Mouse (Mus musculus) midbrain, postnatal 0 days (tissue): ENCODE results near the gene Pex12. TPM values are rescaled to one million over a fixed set of nuclear protein-coding genes. Genes with fewer than 3 reads are reported as not detected.

Experiments
- ATAC-seq: fragments of 200-750 bp; cut with Nextera tagmentation; 2 replicates; pipeline ENCODE4 v1.8.0; 2017; ENCODE audit warnings: moderate number of reproducible peaks, mild to moderate bottlenecking, moderate TSS enrichment, moderate library complexity; ENCODE audit not compliant: low FRiP score
- DNase-seq: peaks from one replicate; pipeline ENCODE4 v3.0.0-alpha.2; 2015; ENCODE audit warnings: low spot score
- H3K27ac ChIP-seq: fragments of 300-500 bp; sonication (generic); 2 replicates; pipeline ENCODE4 v1.5.1; 2014; ENCODE audit warnings: low read depth, mild to moderate bottlenecking, low read length, mixed read lengths
- H3K27me3 ChIP-seq: fragments of 300-500 bp; sonication (generic); 2 replicates; pipeline ENCODE4 v1.6.1; 2014; ENCODE audit warnings: low read length, control low read depth, mixed read lengths; ENCODE audit not compliant: insufficient read depth
- H3K36me3 ChIP-seq: fragments of 300-500 bp; sonication (generic); 2 replicates; pipeline ENCODE4 v1.6.1; 2014; ENCODE audit warnings: low read length, control low read depth, mixed read lengths; ENCODE audit not compliant: insufficient read depth
- H3K4me1 ChIP-seq: fragments of 300-500 bp; sonication (generic); 2 replicates; pipeline ENCODE4 v1.6.1; 2014; ENCODE audit warnings: mild to moderate bottlenecking, control low read depth, antibody characterized with exemption, low read length, mixed read lengths; ENCODE audit not compliant: insufficient read depth
- H3K4me2 ChIP-seq: fragments of 300-500 bp; sonication (generic); 2 replicates; pipeline ENCODE4 v1.6.1; 2014; ENCODE audit warnings: low read depth, mild to moderate bottlenecking, low read length, mixed read lengths; ENCODE audit not compliant: poor library complexity, severe bottlenecking
- H3K4me3 ChIP-seq: fragments of 300-500 bp; sonication (generic); 2 replicates; pipeline ENCODE4 v1.5.1; 2014; ENCODE audit warnings: low read depth, mild to moderate bottlenecking, low read length, moderate library complexity
- H3K9ac ChIP-seq: fragments of 300-500 bp; sonication (generic); replicated peaks from 2 replicates; pipeline ENCODE4 v1.6.1; 2014; ENCODE audit warnings: mild to moderate bottlenecking, low read length, moderate library complexity, mixed read lengths; ENCODE audit not compliant: poor library complexity, severe bottlenecking
- H3K9me3 ChIP-seq: fragments of 300-500 bp; sonication (generic); 2 replicates; pipeline ENCODE4 v1.6.1; 2016; ENCODE audit warnings: low read length, control low read depth
- CTCF ChIP-seq: IDR thresholded peaks from 2 replicates; pipeline ENCODE4 v1.5.1; 2016; ENCODE audit warnings: antibody characterized with exemption, mild to moderate bottlenecking
- WGBS: fragments of 180-500 bp; shearing (Covaris S2); extraction: QIAGEN DNeasy Blood & Tissue Kit; methylation state at CpG from one replicate; pipeline ENCODE4 v1.1.7; 2014; 5-methylcytosine and 5-hydroxymethylcytosine counted together
- polyA plus RNA-seq: library from polyadenylated mRNA; unstranded; fragments of >200 nt; fragmentation: Nextera tagmentation; extraction: Ambion mirVana; gene quantifications from 2 replicates; pipeline ENCODE4 v1.2.1, GENCODE M21; 2015
- total RNA-seq: library from RNA; depleted of rRNA; stranded (reverse); fragments of >200 nt; gene quantifications from 2 replicates; pipeline ENCODE4 v1.2.3, GENCODE M21; 2014

Pex12 gene
- total and polyA plus RNA-seq, 2 experiments from 2014 or later: 9.5 to 10.4 TPM

GRCm38 (mm10) chr11:83282084-83282483 lies 20.3 kb downstream of the Pex12 start:
- WGBS: 70% methylated on average over 2 of the region's 2 CpGs

GRCm38 (mm10) chr11:83279691-83280090 lies 22.7 kb downstream of the Pex12 start:
- Histone ChIP-seq H3K4me1 (no peaks in the 10 kb centered on the region), H3K4me3 (no peak overlapping the region), H3K27me3 (no peaks in the 10 kb centered on the region), H3K36me3 (no peaks in the 10 kb centered on the region), H3K9ac (no peak overlapping the region), H3K4me2 (no peak overlapping the region), H3K9me3 (no peaks in the 10 kb centered on the region), H3K27ac (no peak overlapping the region)
- no peak for DNase-seq
- no peak for TF ChIP-seq CTCF
- ATAC-seq: no peak
- WGBS: 78% methylated on average over 6 of the region's 6 CpGs

More at GRCm38 (mm10) chr11:83282084-83282483, 20.3 kb downstream of the Pex12 start:
- no peak overlapping the region for H3K9ac ChIP-seq
- no peak overlapping the region for H3K4me2 ChIP-seq
- no peak overlapping the region for H3K4me3 ChIP-seq
- no peaks in the 10 kb centered on the region for H3K9me3 ChIP-seq
- ATAC-seq (no peak), DNase-seq (no peak)
- H3K27me3 ChIP-seq: no peaks in the 10 kb centered on the region
- H3K36me3 ChIP-seq: no peaks in the 10 kb centered on the region
- TF ChIP-seq CTCF: no peak
- H3K27ac ChIP-seq: no peak overlapping the region
- no peaks in the 10 kb centered on the region for H3K4me1 ChIP-seq

GRCm38 (mm10) chr11:83279024-83279423 lies 23.4 kb downstream of the Pex12 start:
- no peak overlapping the region for H3K9ac ChIP-seq
- H3K9me3 ChIP-seq: no peaks in the 10 kb centered on the region
- H3K4me1 ChIP-seq: no peaks in the 10 kb centered on the region
- no peaks in the 10 kb centered on the region for H3K27me3 ChIP-seq
- whole genome bisulfite sequencing: 75% methylated on average over 4 of the region's 4 CpGs
- no peak for DNase-seq
- no peak for TF ChIP-seq CTCF
- H3K36me3 ChIP-seq: no peaks in the 10 kb centered on the region
- H3K4me2 ChIP-seq: no peak overlapping the region
- H3K27ac ChIP-seq: no peak overlapping the region
- H3K4me3 ChIP-seq: no peak overlapping the region
- no peak for ATAC-seq

- no peak overlapping the region for H3K9ac ChIP-seq
- DNase-seq: no peak
- H3K4me3 ChIP-seq: no peak overlapping the region
- TF ChIP-seq CTCF: no peak
- H3K36me3 ChIP-seq: no peaks in the 10 kb centered on the region
- H3K9me3 ChIP-seq: no peaks in the 10 kb centered on the region
- no peaks in the 10 kb centered on the region for H3K4me1 ChIP-seq
- no peak overlapping the region for H3K4me2 ChIP-seq
- no peak overlapping the region for H3K27ac ChIP-seq
- WGBS: 72% methylated on average over 7 of the region's 7 CpGs
- ATAC-seq: no peak
- no peaks in the 10 kb centered on the region for H3K27me3 ChIP-seq
Observed at GRCm38 (mm10) chr11:83276251-83276650, 26.1 kb downstream of the Pex12 start.

- Histone ChIP-seq H3K4me3 (no peak overlapping the region), H3K4me1 (no peaks in the 10 kb centered on the region), H3K36me3 (no peaks in the 10 kb centered on the region), H3K27me3 (no peaks in the 10 kb centered on the region), H3K27ac (peak overlapping the region; percentile 87), H3K9ac (no peak overlapping the region), H3K4me2 (no peak overlapping the region), H3K9me3 (no peaks in the 10 kb centered on the region)
- 19% methylated on average over 2 of the region's 2 CpGs for WGBS
- DNase-seq: peak; percentile 52
- no peak for ATAC-seq
- peak; percentile 45 for TF ChIP-seq CTCF
Observed at GRCm38 (mm10) chr11:83271951-83272843, 30.2 kb downstream of the Pex12 start.
